Mouse (Mus musculus) intestine, embryonic 14.5 days (tissue): Measurements from ENCODE around the gene Cdk1. TPM values are rescaled to one million over a fixed set of nuclear protein-coding genes. Genes with fewer than 3 reads are reported as not detected.

Experiments used
- ATAC-seq: fragments of 200-750 bp; cut with Nextera tagmentation; replicated peaks from 2 replicates; pipeline ENCODE4 v1.8.0; 2017; ENCODE audit warnings: low read depth, moderate number of reproducible peaks, moderate TSS enrichment, moderate library complexity; ENCODE audit not compliant: low FRiP score, low TSS enrichment
- DNase-seq: peaks from one replicate; pipeline ENCODE4 v3.0.0-alpha.2; 2018; ENCODE audit warnings: low spot score
- H3K27ac ChIP-seq: fragments of 300-500 bp; sonication (generic); 2 replicates; pipeline ENCODE4 v1.5.1; 2014; ENCODE audit warnings: low read depth, mild to moderate bottlenecking, control low read depth
- H3K27me3 ChIP-seq: fragments of 300-500 bp; sonication (generic); replicated peaks from 2 replicates; pipeline ENCODE4 v1.6.1; 2014; ENCODE audit warnings: low read length, control low read depth; ENCODE audit not compliant: control insufficient read depth, insufficient read depth
- H3K36me3 ChIP-seq: fragments of 300-500 bp; sonication (generic); 2 replicates; pipeline ENCODE4 v1.6.1; 2014; ENCODE audit warnings: low read length, control low read depth; ENCODE audit not compliant: control insufficient read depth, insufficient read depth
- H3K4me1 ChIP-seq: fragments of 300-500 bp; sonication (generic); replicated peaks from 2 replicates; pipeline ENCODE4 v1.6.1; 2014; ENCODE audit warnings: low read length, control low read depth, mixed read lengths; ENCODE audit not compliant: control insufficient read depth, insufficient read depth
- H3K4me2 ChIP-seq: fragments of 300-500 bp; sonication (generic); 2 replicates; pipeline ENCODE4 v1.6.1; 2014; ENCODE audit warnings: low read length
- H3K4me3 ChIP-seq: fragments of 300-500 bp; sonication (generic); 2 replicates; pipeline ENCODE4 v1.5.1; 2014; ENCODE audit warnings: low read depth, low read length, control low read depth, mixed read lengths
- H3K9ac ChIP-seq: fragments of 300-500 bp; sonication (generic); 2 replicates; pipeline ENCODE4 v1.6.1; 2014; ENCODE audit warnings: mild to moderate bottlenecking, low read length
- H3K9me3 ChIP-seq: fragments of 300-500 bp; sonication (generic); 2 replicates; pipeline ENCODE4 v1.6.1; 2016; ENCODE audit warnings: low read length, control low read depth; ENCODE audit not compliant: control insufficient read depth
- WGBS: fragments of 180-500 bp; shearing (Covaris S2); extraction: QIAGEN DNeasy Blood & Tissue Kit; methylation state at CpG from one replicate; pipeline ENCODE4 v1.1.7; 2014; 5-methylcytosine and 5-hydroxymethylcytosine counted together
- polyA plus RNA-seq: library from polyadenylated mRNA; unstranded; fragments of >200 nt; fragmentation: Nextera tagmentation; extraction: Ambion mirVana; gene quantifications from 2 replicates; pipeline ENCODE4 v1.2.1, GENCODE M21; 2014

Gene Cdk1
- polyA plus RNA-seq = 489 and 512 TPM in 2 replicates

GRCm38 (mm10) chr10:69352212-69353085 lies at the start of gene Cdk1:
TSS of gene Cdk1 (minus strand) at chr10:69352938.
- Histone ChIP-seq H3K9me3 (0 out of 2 replicates have a peak, but pooled peaks cover under 1% of the 10 kb centered on the region), H3K4me1 (peaks cover 30% of the 10 kb centered on the region), H3K9ac (peak within 1 kb of the TSS; percentile 88), H3K27ac (peak within 1 kb of the TSS; percentile 77), H3K4me2 (peak within 1 kb of the TSS; percentile 88), H3K4me3 (peak within 1 kb of the TSS; percentile 82), H3K36me3 (peaks cover 34% of the 10 kb centered on the region), H3K27me3 (no peaks in the 10 kb centered on the region)
- peak; percentile 97 for DNase-seq
- WGBS = under 1% methylated on average over 51 of the region's 51 CpGs
- peak; percentile 95 for ATAC-seq

- Histone ChIP-seq H3K27me3 (peaks cover 32% of the 10 kb centered on the region), H3K4me3 (peak overlapping the region; percentile 58), H3K27ac (no peak overlapping the region), H3K4me2 (peak overlapping the region; percentile 99), H3K4me1 (0 out of 2 replicates have a peak, but pooled peaks cover 8% of the 10 kb centered on the region), H3K9ac (peak overlapping the region; percentile 45; the same call in 1 of the 2 replicates), H3K9me3 (no peaks in the 10 kb centered on the region), H3K36me3 (no peaks in the 10 kb centered on the region)
- ATAC-seq = 0 out of 2 replicates have a peak, but pooled peaks have one; percentile 24
- WGBS = 7% methylated on average over 17 of the region's 17 CpGs
- DNase-seq = peak; percentile 60
These were observed 47.2 kb upstream of the Cdk1 start for GRCm38 (mm10) chr10:69399814-69400385.

- H3K4me3 ChIP-seq = peak within 1 kb of the TSS; percentile 58
- H3K27ac ChIP-seq = no peak within 1 kb of the TSS
- H3K9ac ChIP-seq = peak within 1 kb of the TSS; percentile 45
- H3K27me3 ChIP-seq = peaks cover 32% of the 10 kb centered on the region
- ATAC-seq = peak; percentile 79
- H3K4me1 ChIP-seq = 0 out of 2 replicates have a peak, but pooled peaks cover 8% of the 10 kb centered on the region
- peak within 1 kb of the TSS; percentile 99 for H3K4me2 ChIP-seq
- H3K9me3 ChIP-seq = no peaks in the 10 kb centered on the region
- DNase-seq = peak; percentile 78
- no peaks in the 10 kb centered on the region for H3K36me3 ChIP-seq
- WGBS = under 1% methylated on average over 70 of the region's 77 CpGs
These were observed 46.2 kb upstream of the Cdk1 start, which contains the start of gene Ank3 for GRCm38 (mm10) chr10:69398763-69399590. TSS of gene Ank3 (plus strand) at chr10:69398773.

- H3K9me3 ChIP-seq = no peaks in the 10 kb centered on the region
- H3K4me1 ChIP-seq = 0 out of 2 replicates have a peak, but pooled peaks cover 8% of the 10 kb centered on the region
- H3K4me3 ChIP-seq = peak overlapping the region; percentile 58
- H3K27me3 ChIP-seq = peaks cover 32% of the 10 kb centered on the region
- DNase-seq (peak; percentile 68), ATAC-seq (peak; percentile 26; the same call in 1 of the 2 replicates)
- WGBS = 1% methylated on average over 26 of the region's 26 CpGs
- H3K36me3 ChIP-seq = no peaks in the 10 kb centered on the region
- peak overlapping the region; percentile 45; the same call in 1 of the 2 replicates for H3K9ac ChIP-seq
- no peak overlapping the region for H3K27ac ChIP-seq
- H3K4me2 ChIP-seq = peak overlapping the region; percentile 99
These were observed 45.5 kb upstream of the Cdk1 start for GRCm38 (mm10) chr10:69398197-69398762.

GRCm38 (mm10) chr10:69389511-69389910 lies 36.8 kb upstream of the Cdk1 start:
- ATAC-seq = no peak
- 86% methylated on average over 4 of the region's 4 CpGs for WGBS

GRCm38 (mm10) chr10:69386767-69387166 lies 34.0 kb upstream of the Cdk1 start:
- no peak for ATAC-seq
- no peaks in the 10 kb centered on the region for H3K27me3 ChIP-seq
- WGBS = 79% methylated on average over 8 of the region's 8 CpGs
- DNase-seq = no peak
- H3K4me2 ChIP-seq = no peak overlapping the region
- H3K9me3 ChIP-seq = no peaks in the 10 kb centered on the region
- no peaks in the 10 kb centered on the region for H3K4me1 ChIP-seq
- H3K9ac ChIP-seq = no peak overlapping the region
- no peak overlapping the region for H3K4me3 ChIP-seq
- no peak overlapping the region for H3K27ac ChIP-seq
- no peaks in the 10 kb centered on the region for H3K36me3 ChIP-seq

More at GRCm38 (mm10) chr10:69389511-69389910, 36.8 kb upstream of the Cdk1 start:
- H3K4me1 ChIP-seq = no peaks in the 10 kb centered on the region
- H3K27ac ChIP-seq = no peak overlapping the region
- H3K27me3 ChIP-seq = no peaks in the 10 kb centered on the region
- no peak for DNase-seq
- no peak overlapping the region for H3K9ac ChIP-seq
- no peaks in the 10 kb centered on the region for H3K9me3 ChIP-seq
- no peak overlapping the region for H3K4me2 ChIP-seq
- no peaks in the 10 kb centered on the region for H3K36me3 ChIP-seq
- no peak overlapping the region for H3K4me3 ChIP-seq

- H3K9me3 ChIP-seq = no peaks in the 10 kb centered on the region
- DNase-seq = no peak
- 84% methylated on average over 8 of the region's 8 CpGs for WGBS
- H3K36me3 ChIP-seq = no peaks in the 10 kb centered on the region
- no peaks in the 10 kb centered on the region for H3K4me1 ChIP-seq
- H3K27ac ChIP-seq = no peak overlapping the region
- no peak overlapping the region for H3K9ac ChIP-seq
- no peaks in the 10 kb centered on the region for H3K27me3 ChIP-seq
- no peak overlapping the region for H3K4me3 ChIP-seq
- ATAC-seq = no peak
- H3K4me2 ChIP-seq = no peak overlapping the region
These were observed 32.4 kb upstream of the Cdk1 start for GRCm38 (mm10) chr10:69385136-69385535.

- Histone ChIP-seq H3K4me3 (no peak overlapping the region), H3K9me3 (no peaks in the 10 kb centered on the region), H3K36me3 (no peaks in the 10 kb centered on the region), H3K27me3 (no peaks in the 10 kb centered on the region), H3K4me2 (no peak overlapping the region), H3K9ac (no peak overlapping the region), H3K27ac (no peak overlapping the region), H3K4me1 (no peaks in the 10 kb centered on the region)
- DNase-seq (no peak), ATAC-seq (no peak)
- 78% methylated on average over 11 of the region's 11 CpGs for WGBS
These were observed 31.9 kb upstream of the Cdk1 start for GRCm38 (mm10) chr10:69384640-69385039.
